Mouse (Mus musculus) lung, postnatal 0 days (tissue): ENCODE data around the gene Glycam1. TPM values are rescaled to one million over a fixed set of nuclear protein-coding genes. Genes with fewer than 3 reads are reported as not detected.

Source experiments
- ATAC-seq: fragments of 200-750 bp; cut with Nextera tagmentation; 2 replicates; pipeline ENCODE4 v1.8.0; 2017; ENCODE audit warnings: moderate library complexity
- DNase-seq: peaks from one replicate; pipeline ENCODE4 v3.0.0-alpha.2; 2016; ENCODE audit warnings: low spot score
- H3K27ac ChIP-seq: fragments of 300-500 bp; sonication (generic); 2 replicates; pipeline ENCODE4 v1.5.1; 2014; ENCODE audit warnings: antibody characterized with exemption, mild to moderate bottlenecking, low read length, mixed read lengths
- H3K27me3 ChIP-seq: fragments of 300-500 bp; sonication (generic); replicated peaks from 2 replicates; pipeline ENCODE4 v1.6.1; 2014; ENCODE audit warnings: low read length, mixed read lengths; ENCODE audit not compliant: insufficient read depth
- H3K36me3 ChIP-seq: fragments of 300-500 bp; sonication (generic); 2 replicates; pipeline ENCODE4 v1.6.1; 2014; ENCODE audit warnings: low read length, mixed read lengths; ENCODE audit not compliant: insufficient read depth
- H3K4me1 ChIP-seq: fragments of 300-500 bp; sonication (generic); 2 replicates; pipeline ENCODE4 v1.6.1; 2014; ENCODE audit warnings: antibody characterized with exemption, low read depth, low read length, mixed read lengths; ENCODE audit not compliant: insufficient read depth
- H3K4me2 ChIP-seq: fragments of 300-500 bp; sonication (generic); replicated peaks from 2 replicates; pipeline ENCODE4 v1.6.1; 2014; ENCODE audit warnings: low read depth, mild to moderate bottlenecking, low read length, moderate library complexity, mixed read lengths
- H3K4me3 ChIP-seq: fragments of 300-500 bp; sonication (generic); 2 replicates; pipeline ENCODE4 v1.5.1; 2014; ENCODE audit warnings: low read depth, low read length
- H3K9ac ChIP-seq: fragments of 300-500 bp; sonication (generic); replicated peaks from 2 replicates; pipeline ENCODE4 v1.6.1; 2014; ENCODE audit warnings: low read depth, mild to moderate bottlenecking
- H3K9me3 ChIP-seq: fragments of 300-500 bp; sonication (generic); 2 replicates; pipeline ENCODE4 v1.6.1; 2016; ENCODE audit warnings: low read length, mixed read lengths
- CTCF ChIP-seq: IDR thresholded peaks from 2 replicates; pipeline ENCODE4 v1.5.1; 2016; ENCODE audit warnings: antibody characterized with exemption, mild to moderate bottlenecking
- EP300 ChIP-seq: IDR thresholded peaks from 2 replicates; pipeline ENCODE4 v1.6.1; 2016; ENCODE audit warnings: antibody characterized with exemption, mild to moderate bottlenecking, control low read depth
- WGBS: fragments of 180-500 bp; shearing (Covaris S2); extraction: QIAGEN DNeasy Blood & Tissue Kit; methylation state at CpG from one replicate; pipeline ENCODE4 v1.1.7; 2014; 5-methylcytosine and 5-hydroxymethylcytosine counted together
- polyA plus RNA-seq: library from polyadenylated mRNA; unstranded; fragments of >200 nt; fragmentation: Nextera tagmentation; extraction: Ambion mirVana; gene quantifications from 2 replicates; pipeline ENCODE4 v1.2.1, GENCODE M21; 2015

Glycam1 gene
- polyA plus RNA-seq, 1 experiment from 2014 or later = not detected

GRCm38 (mm10) chr15:103523156-103523555 lies 41.7 kb downstream of the Glycam1 start:
- no peak overlapping the region for H3K4me3 ChIP-seq
- H3K4me1 ChIP-seq = no peaks in the 10 kb centered on the region
- no peaks in the 10 kb centered on the region for H3K27me3 ChIP-seq
- no peaks in the 10 kb centered on the region for H3K36me3 ChIP-seq
- H3K9ac ChIP-seq = no peak overlapping the region
- no peak overlapping the region for H3K4me2 ChIP-seq
- ATAC-seq (no peak), DNase-seq (no peak)
- TF ChIP-seq EP300 (no peak), CTCF (no peak)
- no peak overlapping the region for H3K27ac ChIP-seq
- WGBS = 42% methylated on average over 3 of the region's 3 CpGs
- no peaks in the 10 kb centered on the region for H3K9me3 ChIP-seq

- Histone ChIP-seq H3K9ac (no peak overlapping the region), H3K4me3 (no peak overlapping the region), H3K27ac (no peak overlapping the region), H3K36me3 (no peaks in the 10 kb centered on the region), H3K9me3 (no peaks in the 10 kb centered on the region), H3K4me2 (no peak overlapping the region), H3K27me3 (no peaks in the 10 kb centered on the region), H3K4me1 (no peaks in the 10 kb centered on the region)
- TF ChIP-seq CTCF (no peak), EP300 (0 out of 2 replicates have a peak, but pooled peaks have one; percentile 20)
- ATAC-seq = peak; percentile 92
- WGBS = 38% methylated on average over 3 of the region's 3 CpGs
- peak; percentile 75 for DNase-seq
Observed at GRCm38 (mm10) chr15:103522458-103523099, 42.3 kb downstream of the Glycam1 start.

- TF ChIP-seq CTCF (no peak), EP300 (no peak)
- Histone ChIP-seq H3K27ac (no peak overlapping the region), H3K4me2 (no peak overlapping the region), H3K9ac (no peak overlapping the region), H3K4me3 (no peak overlapping the region), H3K36me3 (no peaks in the 10 kb centered on the region), H3K4me1 (no peaks in the 10 kb centered on the region), H3K27me3 (no peaks in the 10 kb centered on the region), H3K9me3 (no peaks in the 10 kb centered on the region)
- ATAC-seq = no peak
- no peak for DNase-seq
- 29% methylated on average over 4 of the region's 4 CpGs for WGBS
Observed at GRCm38 (mm10) chr15:103519386-103520378, 45.2 kb downstream of the Glycam1 start.

GRCm38 (mm10) chr15:103518600-103519385 lies 46.1 kb downstream of the Glycam1 start:
- DNase-seq (no peak), ATAC-seq (no peak)
- no peaks in the 10 kb centered on the region for H3K9me3 ChIP-seq
- TF ChIP-seq CTCF (no peak), EP300 (no peak)
- H3K27me3 ChIP-seq = no peaks in the 10 kb centered on the region
- WGBS = 19% methylated on average over 5 of the region's 5 CpGs
- no peak overlapping the region for H3K4me2 ChIP-seq
- H3K27ac ChIP-seq = no peak overlapping the region
- no peak overlapping the region for H3K4me3 ChIP-seq
- H3K9ac ChIP-seq = no peak overlapping the region
- H3K36me3 ChIP-seq = no peaks in the 10 kb centered on the region
- 0 out of 2 replicates have a peak, but pooled peaks cover 4% of the 10 kb centered on the region for H3K4me1 ChIP-seq

GRCm38 (mm10) chr15:103514914-103515313 lies 50.0 kb downstream of the Glycam1 start:
- Histone ChIP-seq H3K9ac (no peak overlapping the region), H3K36me3 (no peaks in the 10 kb centered on the region), H3K9me3 (no peaks in the 10 kb centered on the region), H3K4me2 (no peak overlapping the region), H3K27me3 (no peaks in the 10 kb centered on the region), H3K4me3 (no peak overlapping the region), H3K27ac (no peak overlapping the region), H3K4me1 (0 out of 2 replicates have a peak, but pooled peaks cover 4% of the 10 kb centered on the region)
- TF ChIP-seq CTCF (no peak), EP300 (no peak)
- WGBS = 35% methylated on average over 3 of the region's 3 CpGs
- ATAC-seq (0 out of 2 replicates have a peak, but pooled peaks have one; percentile 5), DNase-seq (peak; percentile 16)
